Comparison of ENCODE assay signal across 7 mouse cellular contexts in the genomic region with DNA sequence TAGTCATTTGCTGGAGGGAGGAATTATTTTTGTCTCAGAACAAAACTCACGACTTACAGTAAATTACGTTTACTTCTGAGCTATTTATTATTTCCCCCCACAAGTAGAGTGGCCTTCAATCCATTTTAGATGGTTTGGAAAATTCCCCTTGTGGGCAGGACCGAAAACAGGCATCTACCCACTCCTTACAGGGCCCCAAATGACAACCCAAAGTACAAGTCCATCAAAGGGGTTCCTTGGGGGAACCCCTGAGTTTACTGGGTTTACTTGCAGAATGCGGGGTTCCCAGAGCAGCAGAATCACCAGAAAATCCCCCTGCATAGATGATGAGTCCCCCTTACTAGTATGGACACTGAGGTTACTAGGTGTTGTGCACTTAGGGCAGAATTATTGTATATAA. TPM values are rescaled to one million over a fixed set of nuclear protein-coding genes. Genes with fewer than 3 reads are reported as not detected.
DNase-seq lines count a peak whose midpoint lies in the region; ATAC-seq lines count a peak whose summit lies in the region.

No protein-coding gene starts in this region.

- no peak for DNase-seq in forebrain, embryonic 10.5 days (ENCODE audit: extremely low spot score, low spot score)
- DNase-seq in spleen, postnatal 14 days (ENCODE audit: low spot score in 2 of 2): no peak
- DNase-seq in yolk sac, embryonic 10.5 days (ENCODE audit: low spot score): no peak

- H3K9ac ChIP-seq in limb, embryonic 13.5 days: peak overlapping the region; percentile 82
- H3K9ac ChIP-seq in stomach, embryonic 15.5 days: peak overlapping the region; percentile 60; the same call in 1 of the 2 replicates

- H3K9me3 ChIP-seq in megakaryocyte, embryonic 14.5 days: no peaks in the 10 kb centered on the region
- H3K9me3 ChIP-seq in forebrain, embryonic 10.5 days: no peaks in the 10 kb centered on the region
- no peaks in the 10 kb centered on the region for H3K9me3 ChIP-seq in limb, embryonic 13.5 days
- H3K9me3 ChIP-seq in stomach, embryonic 15.5 days: no peaks in the 10 kb centered on the region

- H3K27ac ChIP-seq in forebrain, embryonic 10.5 days: peak overlapping the region; percentile 92; the same call in 1 of the 2 replicates
- H3K27ac ChIP-seq in limb, embryonic 13.5 days: peak overlapping the region; percentile 78; the same call in 1 of the 2 replicates
- no peak overlapping the region for H3K27ac ChIP-seq in stomach, embryonic 15.5 days

- peak overlapping the region; percentile 97 for H3K4me3 ChIP-seq in megakaryocyte, embryonic 14.5 days (replicated peaks)
- peak overlapping the region; percentile 89 for H3K4me3 ChIP-seq in forebrain, embryonic 10.5 days
- H3K4me3 ChIP-seq in limb, embryonic 13.5 days: peak overlapping the region; percentile 85
- H3K4me3 ChIP-seq in stomach, embryonic 15.5 days (replicated peaks): peak overlapping the region; percentile 88

- no peak for ATAC-seq in megakaryocyte, adult 5-6 weeks (ENCODE audit: poor library complexity, severe bottlenecking)
- ATAC-seq in limb, embryonic 13.5 days (ENCODE audit: low FRiP score, low read depth): no peak
- no peak for ATAC-seq in stomach, embryonic 15.5 days (ENCODE audit: insufficient read depth, low FRiP score, low read depth)

- H3K4me1 ChIP-seq in megakaryocyte, embryonic 14.5 days: peaks cover 72% of the 10 kb centered on the region
- peaks cover 18% of the 10 kb centered on the region for H3K4me1 ChIP-seq in forebrain, embryonic 10.5 days
- peaks cover 20% of the 10 kb centered on the region for H3K4me1 ChIP-seq in limb, embryonic 13.5 days
- peaks cover 11% of the 10 kb centered on the region; the same call in 1 of the 2 replicates for H3K4me1 ChIP-seq in stomach, embryonic 15.5 days

- peak overlapping the region; percentile 71 for H3K4me2 ChIP-seq in limb, embryonic 13.5 days (replicated peaks)
- H3K4me2 ChIP-seq in stomach, embryonic 15.5 days: peak overlapping the region; percentile 61

- peaks cover 44% of the 10 kb centered on the region for H3K36me3 ChIP-seq in megakaryocyte, embryonic 14.5 days (replicated peaks; ENCODE audit: low read length)
- H3K36me3 ChIP-seq in forebrain, embryonic 10.5 days (replicated peaks): peaks cover 36% of the 10 kb centered on the region
- H3K36me3 ChIP-seq in limb, embryonic 13.5 days: peaks cover 36% of the 10 kb centered on the region
- peaks cover 32% of the 10 kb centered on the region for H3K36me3 ChIP-seq in stomach, embryonic 15.5 days

- no peaks in the 10 kb centered on the region for H3K27me3 ChIP-seq in megakaryocyte, embryonic 14.5 days (replicated peaks)
- no peaks in the 10 kb centered on the region for H3K27me3 ChIP-seq in forebrain, embryonic 10.5 days (ENCODE audit: poor library complexity, severe bottlenecking)
- H3K27me3 ChIP-seq in limb, embryonic 13.5 days: no peaks in the 10 kb centered on the region
- H3K27me3 ChIP-seq in stomach, embryonic 15.5 days (replicated peaks): no peaks in the 10 kb centered on the region

- 55% methylated on average over 4 of the region's 4 CpGs for WGBS in forebrain, embryonic 10.5 days
- WGBS in limb, embryonic 13.5 days: 35% methylated on average over 4 of the region's 4 CpGs
- 25% methylated on average over 4 of the region's 4 CpGs for WGBS in stomach, embryonic 15.5 days

RNA-seq across cellular contexts. Expression of gene Washc1, which starts 0.8 kb away (rescaled TPM):
- 19.3 and 64.7 TPM in 2 replicates for polyA plus RNA-seq in megakaryocyte, embryonic 14.5 days (2012; ENCODE audit: insufficient read depth, low replicate concordance)
- 14.5 and 19.1 TPM in 2 replicates for total RNA-seq in megakaryocyte, adult 5-6 weeks (2015)
- total RNA-seq in megakaryocyte, adult 5-6 weeks (2017): 29.7 and 30.9 TPM in 2 replicates
- 31.6 and 31.8 TPM in 2 replicates for polyA plus RNA-seq in forebrain, embryonic 10.5 days (2016; fragmentation: Nextera tagmentation; extraction: Ambion mirVana)
- 43.0 and 44.2 TPM in 2 replicates for polyA plus RNA-seq in limb, embryonic 13.5 days (2015; fragmentation: Nextera tagmentation; extraction: Ambion mirVana)
- polyA plus RNA-seq in stomach, embryonic 15.5 days (2015; fragmentation: Nextera tagmentation; extraction: Ambion mirVana): 33.3 and 37.8 TPM in 2 replicates

RNA-seq across cellular contexts. Expression of gene Ndufv2, which starts 10.8 kb away (rescaled TPM):
- 7.8 and 88.7 TPM in 2 replicates for polyA plus RNA-seq in megakaryocyte, embryonic 14.5 days (2012; ENCODE audit: insufficient read depth, low replicate concordance)
- total RNA-seq in megakaryocyte, adult 5-6 weeks (2015): 170 and 198 TPM in 2 replicates
- 195 and 197 TPM in 2 replicates for total RNA-seq in megakaryocyte, adult 5-6 weeks (2017)
- 325 and 337 TPM in 2 replicates for polyA plus RNA-seq in forebrain, embryonic 10.5 days (2016; fragmentation: Nextera tagmentation; extraction: Ambion mirVana)
- 314 and 316 TPM in 2 replicates for polyA plus RNA-seq in limb, embryonic 13.5 days (2015; fragmentation: Nextera tagmentation; extraction: Ambion mirVana)
- polyA plus RNA-seq in stomach, embryonic 15.5 days (2015; fragmentation: Nextera tagmentation; extraction: Ambion mirVana): 349 and 368 TPM in 2 replicates

RNA-seq across cellular contexts. Expression of gene Ddx11, which starts 11.2 kb away (rescaled TPM):
- 2.2 and 3.1 TPM in 2 replicates for polyA plus RNA-seq in megakaryocyte, embryonic 14.5 days (2012; ENCODE audit: insufficient read depth, low replicate concordance)
- 5.2 and 6.7 TPM in 2 replicates for total RNA-seq in megakaryocyte, adult 5-6 weeks (2015)
- total RNA-seq in megakaryocyte, adult 5-6 weeks (2017): 9.8 and 11.1 TPM in 2 replicates
- polyA plus RNA-seq in forebrain, embryonic 10.5 days (2016; fragmentation: Nextera tagmentation; extraction: Ambion mirVana): 35.1 and 37.8 TPM in 2 replicates
- 22.2 and 25.9 TPM in 2 replicates for polyA plus RNA-seq in limb, embryonic 13.5 days (2015; fragmentation: Nextera tagmentation; extraction: Ambion mirVana)
- 17.3 and 21.9 TPM in 2 replicates for polyA plus RNA-seq in stomach, embryonic 15.5 days (2015; fragmentation: Nextera tagmentation; extraction: Ambion mirVana)

RNA-seq across cellular contexts. Expression of gene Ankrd12, which starts 35.3 kb away (rescaled TPM):
- polyA plus RNA-seq in megakaryocyte, embryonic 14.5 days (2012; ENCODE audit: insufficient read depth, low replicate concordance): 0.29 and 5.9 TPM in 2 replicates
- total RNA-seq in megakaryocyte, adult 5-6 weeks (2015): 27.6 and 37.3 TPM in 2 replicates
- 38.4 and 56.5 TPM in 2 replicates for total RNA-seq in megakaryocyte, adult 5-6 weeks (2017)
- polyA plus RNA-seq in forebrain, embryonic 10.5 days (2016; fragmentation: Nextera tagmentation; extraction: Ambion mirVana): 11.7 and 14.6 TPM in 2 replicates
- 33.4 and 35.0 TPM in 2 replicates for polyA plus RNA-seq in limb, embryonic 13.5 days (2015; fragmentation: Nextera tagmentation; extraction: Ambion mirVana)
- 29.0 and 29.9 TPM in 2 replicates for polyA plus RNA-seq in stomach, embryonic 15.5 days (2015; fragmentation: Nextera tagmentation; extraction: Ambion mirVana)
